Mouse (Mus musculus) spleen, adult 2 months (tissue): ENCODE measurements around the gene Gm48552.

Source experiments
- CTCF ChIP-seq: fragments of 200-500 bp; IDR thresholded peaks from 2 replicates; pipeline ENCODE4 v1.5.1; 2011; ENCODE audit warnings: mild to moderate bottlenecking, inconsistent platforms; ENCODE audit not compliant: insufficient read depth, insufficient read length, insufficient replicate concordance; ENCODE audit errors: extremely low read depth
- POLR2A ChIP-seq: fragments of 200-500 bp; IDR thresholded peaks from 2 replicates; pipeline ENCODE4 v1.6.1; 2011; ENCODE audit warnings: low read depth, low read length, inconsistent platforms

- TF ChIP-seq CTCF (no peak), POLR2A (no peak)
Measured at GRCm38 (mm10) chr10:81421041-81421796, 32.4 kb downstream of the Gm48552 start.
